Mouse (Mus musculus): ENCODE measurements around the gene Rsph1. TPM values are rescaled to one million over a fixed set of nuclear protein-coding genes. Genes with fewer than 3 reads are reported as not detected.

Rsph1 gene
- polyA plus RNA-seq, 1 experiment from 2014 or later: 0.62 TPM

DNA sequence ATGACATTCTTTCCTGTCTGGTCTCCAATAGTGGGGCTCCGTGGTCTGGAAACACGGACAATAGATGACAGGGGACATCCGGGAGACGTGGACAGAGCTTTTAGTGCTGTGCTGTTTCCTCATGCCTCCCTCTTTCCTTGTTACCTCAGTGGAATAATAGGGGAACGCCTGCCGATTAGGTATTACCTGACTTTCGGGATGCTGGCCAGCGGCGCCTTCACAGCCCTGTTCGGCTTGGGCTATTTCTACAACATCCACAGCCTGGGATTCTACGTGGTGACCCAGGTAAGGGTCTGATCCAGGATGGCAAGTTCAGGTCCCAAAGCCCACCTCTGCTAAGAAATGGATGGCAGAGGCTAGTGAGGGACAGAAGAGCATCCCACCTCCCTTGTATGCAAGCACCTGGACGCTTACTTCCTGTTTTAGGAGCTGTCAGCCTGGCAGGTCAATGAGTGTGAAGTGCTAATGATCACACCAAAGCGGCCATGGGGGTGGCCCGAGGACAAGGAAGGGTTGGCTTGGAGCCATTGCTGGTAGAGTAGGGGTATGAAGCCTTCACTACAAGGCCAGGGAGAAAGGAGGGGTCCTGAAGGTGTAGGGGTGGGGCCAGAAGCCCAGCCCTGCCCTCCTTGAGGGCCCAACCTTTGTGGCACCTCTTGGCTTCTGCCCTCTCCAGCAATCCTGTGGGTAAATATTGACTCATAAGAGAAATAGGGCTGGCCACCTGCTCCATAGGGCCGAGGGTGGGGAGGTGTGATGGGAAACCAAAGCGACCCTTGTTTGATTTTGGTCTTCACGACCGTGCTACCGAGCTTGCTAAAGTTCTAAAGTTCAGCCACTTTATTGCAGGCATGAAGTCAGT lies 42.0 kb upstream of the Rsph1 start:
- H3K4me3 ChIP-seq (ENCODE audit: low read depth, low read length): no peak overlapping the region
- H3K9ac ChIP-seq (replicated peaks; ENCODE audit: low read depth, low read length): no peak overlapping the region
- peak overlapping the region; percentile 67 for H3K27ac ChIP-seq (ENCODE audit: low read length)
- H3K36me3 ChIP-seq (ENCODE audit: control insufficient read depth, insufficient read depth, low read length): no peaks in the 10 kb centered on the region
- H3K9me3 ChIP-seq (ENCODE audit: control insufficient read depth, low read depth, low read length): no peaks in the 10 kb centered on the region
- ATAC-seq (ENCODE audit: insufficient number of reproducible peaks, insufficient read depth, low FRiP score, low read depth): peak; percentile 24; the same call in 1 of the 2 replicates
- H3K4me1 ChIP-seq (ENCODE audit: control insufficient read depth, insufficient read depth, low read length): peaks cover 12% of the 10 kb centered on the region; the same call in 1 of the 2 replicates
- WGBS: 82% methylated on average over 19 of the region's 19 CpGs
- no peak overlapping the region for H3K4me2 ChIP-seq (replicated peaks; ENCODE audit: low read depth, low read length)
- H3K27me3 ChIP-seq (ENCODE audit: control insufficient read depth, insufficient read depth, low read length): no peaks in the 10 kb centered on the region

DNA sequence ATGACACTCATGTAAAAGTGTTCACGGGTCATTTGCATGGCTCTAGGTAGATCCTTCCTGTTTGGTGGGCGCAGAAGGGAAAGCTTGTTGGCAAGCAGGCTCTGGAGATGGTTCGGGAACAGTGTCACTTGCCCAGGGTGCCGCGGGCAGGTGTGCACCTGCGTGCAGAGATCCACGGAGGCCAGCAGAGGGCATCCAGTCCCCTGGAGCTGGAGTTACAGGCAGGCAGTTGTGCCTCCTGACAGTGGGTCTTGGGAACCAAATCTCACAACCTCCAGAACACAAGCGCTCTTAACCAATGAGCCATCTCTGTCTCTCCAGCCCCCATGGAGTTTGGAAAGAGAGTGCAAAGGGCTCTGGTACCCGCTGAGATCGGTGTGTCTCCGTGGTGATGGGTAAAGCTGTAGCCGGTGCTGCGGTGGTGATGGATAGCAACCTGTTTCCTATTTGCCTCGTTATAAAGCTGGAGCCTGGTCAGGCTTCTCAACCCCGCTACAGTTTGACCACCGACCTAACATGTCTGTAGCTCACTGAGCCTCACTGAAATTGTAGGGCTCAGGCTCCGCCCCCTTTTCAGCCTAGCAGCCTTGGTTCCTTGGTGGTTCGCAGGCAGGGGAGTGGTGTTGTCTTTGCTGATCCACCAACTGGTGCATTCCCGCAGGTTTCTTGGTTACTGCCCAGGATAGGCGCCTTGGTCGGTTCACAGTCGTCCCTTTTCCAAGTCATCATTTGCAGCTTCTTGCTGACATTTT lies 40.5 kb upstream of the Rsph1 start:
- Histone ChIP-seq H3K4me3 (ENCODE audit: low read depth, low read length) (no peak overlapping the region), H3K36me3 (ENCODE audit: control insufficient read depth, insufficient read depth, low read length) (no peaks in the 10 kb centered on the region), H3K4me1 (ENCODE audit: control insufficient read depth, insufficient read depth, low read length) (peaks cover 9% of the 10 kb centered on the region; the same call in 1 of the 2 replicates), H3K9ac (replicated peaks; ENCODE audit: low read depth, low read length) (no peak overlapping the region), H3K27ac (ENCODE audit: low read length) (no peak overlapping the region), H3K4me2 (replicated peaks; ENCODE audit: low read depth, low read length) (no peak overlapping the region), H3K27me3 (ENCODE audit: control insufficient read depth, insufficient read depth, low read length) (no peaks in the 10 kb centered on the region), H3K9me3 (ENCODE audit: control insufficient read depth, low read depth, low read length) (no peaks in the 10 kb centered on the region)
- WGBS: 46% methylated on average over 22 of the region's 22 CpGs
- no peak for ATAC-seq (ENCODE audit: insufficient number of reproducible peaks, insufficient read depth, low FRiP score, low read depth)

GRCm38 (mm10) chr17:31316998-31317397 lies 39.8 kb upstream of the Rsph1 start:
- Histone ChIP-seq H3K9ac (replicated peaks; ENCODE audit: low read depth, low read length) (no peak overlapping the region), H3K9me3 (ENCODE audit: control insufficient read depth, low read depth, low read length) (no peaks in the 10 kb centered on the region), H3K27me3 (ENCODE audit: control insufficient read depth, insufficient read depth, low read length) (no peaks in the 10 kb centered on the region), H3K4me2 (replicated peaks; ENCODE audit: low read depth, low read length) (no peak overlapping the region), H3K36me3 (ENCODE audit: control insufficient read depth, insufficient read depth, low read length) (no peaks in the 10 kb centered on the region), H3K27ac (ENCODE audit: low read length) (no peak overlapping the region), H3K4me3 (ENCODE audit: low read depth, low read length) (no peak overlapping the region), H3K4me1 (ENCODE audit: control insufficient read depth, insufficient read depth, low read length) (peaks cover 9% of the 10 kb centered on the region; the same call in 1 of the 2 replicates)
- no peak for ATAC-seq (ENCODE audit: insufficient number of reproducible peaks, insufficient read depth, low FRiP score, low read depth)
- 63% methylated on average over 3 of the region's 3 CpGs for WGBS

GRCm38 (mm10) chr17:31315993-31316392 lies 38.8 kb upstream of the Rsph1 start:
- H3K9ac ChIP-seq (replicated peaks; ENCODE audit: low read depth, low read length): no peak overlapping the region
- 68% methylated on average over 6 of the region's 6 CpGs for WGBS
- H3K4me1 ChIP-seq (ENCODE audit: control insufficient read depth, insufficient read depth, low read length): peaks cover 9% of the 10 kb centered on the region; the same call in 1 of the 2 replicates
- H3K9me3 ChIP-seq (ENCODE audit: control insufficient read depth, low read depth, low read length): no peaks in the 10 kb centered on the region
- no peaks in the 10 kb centered on the region for H3K36me3 ChIP-seq (ENCODE audit: control insufficient read depth, insufficient read depth, low read length)
- no peak overlapping the region for H3K27ac ChIP-seq (ENCODE audit: low read length)
- H3K27me3 ChIP-seq (ENCODE audit: control insufficient read depth, insufficient read depth, low read length): no peaks in the 10 kb centered on the region
- H3K4me2 ChIP-seq (replicated peaks; ENCODE audit: low read depth, low read length): no peak overlapping the region
- H3K4me3 ChIP-seq (ENCODE audit: low read depth, low read length): no peak overlapping the region
- ATAC-seq (ENCODE audit: insufficient number of reproducible peaks, insufficient read depth, low FRiP score, low read depth): no peak

GRCm38 (mm10) chr17:31315046-31315792 lies 38.0 kb upstream of the Rsph1 start:
- Histone ChIP-seq H3K4me2 (replicated peaks; ENCODE audit: low read depth, low read length) (no peak overlapping the region), H3K27me3 (ENCODE audit: control insufficient read depth, insufficient read depth, low read length) (no peaks in the 10 kb centered on the region), H3K27ac (ENCODE audit: low read length) (no peak overlapping the region), H3K4me3 (ENCODE audit: low read depth, low read length) (no peak overlapping the region), H3K9ac (replicated peaks; ENCODE audit: low read depth, low read length) (no peak overlapping the region), H3K9me3 (ENCODE audit: control insufficient read depth, low read depth, low read length) (no peaks in the 10 kb centered on the region), H3K4me1 (ENCODE audit: control insufficient read depth, insufficient read depth, low read length) (peaks cover 9% of the 10 kb centered on the region; the same call in 1 of the 2 replicates), H3K36me3 (ENCODE audit: control insufficient read depth, insufficient read depth, low read length) (no peaks in the 10 kb centered on the region)
- 29% methylated on average over 13 of the region's 13 CpGs for WGBS
- ATAC-seq (ENCODE audit: insufficient number of reproducible peaks, insufficient read depth, low FRiP score, low read depth): 0 out of 2 replicates have a peak, but pooled peaks have one; percentile 34

- Histone ChIP-seq H3K4me3 (ENCODE audit: low read depth, low read length) (no peak overlapping the region), H3K4me2 (replicated peaks; ENCODE audit: low read depth, low read length) (no peak overlapping the region), H3K36me3 (ENCODE audit: control insufficient read depth, insufficient read depth, low read length) (no peaks in the 10 kb centered on the region), H3K9me3 (ENCODE audit: control insufficient read depth, low read depth, low read length) (no peaks in the 10 kb centered on the region), H3K27me3 (ENCODE audit: control insufficient read depth, insufficient read depth, low read length) (no peaks in the 10 kb centered on the region), H3K4me1 (ENCODE audit: control insufficient read depth, insufficient read depth, low read length) (0 out of 2 replicates have a peak, but pooled peaks cover 5% of the 10 kb centered on the region), H3K9ac (replicated peaks; ENCODE audit: low read depth, low read length) (no peak overlapping the region), H3K27ac (ENCODE audit: low read length) (no peak overlapping the region)
- no peak for ATAC-seq (ENCODE audit: insufficient number of reproducible peaks, insufficient read depth, low FRiP score, low read depth)
- WGBS: 82% methylated on average over 10 of the region's 10 CpGs
These were observed 35.5 kb upstream of the Rsph1 start for GRCm38 (mm10) chr17:31312648-31313047.

- no peak for ATAC-seq (ENCODE audit: insufficient number of reproducible peaks, insufficient read depth, low FRiP score, low read depth)
- H3K27ac ChIP-seq (ENCODE audit: low read length): no peak overlapping the region
- no peaks in the 10 kb centered on the region for H3K9me3 ChIP-seq (ENCODE audit: control insufficient read depth, low read depth, low read length)
- no peak overlapping the region for H3K9ac ChIP-seq (replicated peaks; ENCODE audit: low read depth, low read length)
- 76% methylated on average over 9 of the region's 9 CpGs for WGBS
- no peak overlapping the region for H3K4me3 ChIP-seq (ENCODE audit: low read depth, low read length)
- no peaks in the 10 kb centered on the region for H3K36me3 ChIP-seq (ENCODE audit: control insufficient read depth, insufficient read depth, low read length)
- H3K4me2 ChIP-seq (replicated peaks; ENCODE audit: low read depth, low read length): no peak overlapping the region
- 0 out of 2 replicates have a peak, but pooled peaks cover 5% of the 10 kb centered on the region for H3K4me1 ChIP-seq (ENCODE audit: control insufficient read depth, insufficient read depth, low read length)
- no peaks in the 10 kb centered on the region for H3K27me3 ChIP-seq (ENCODE audit: control insufficient read depth, insufficient read depth, low read length)
These were observed 33.9 kb upstream of the Rsph1 start for GRCm38 (mm10) chr17:31311047-31311446.

DNA sequence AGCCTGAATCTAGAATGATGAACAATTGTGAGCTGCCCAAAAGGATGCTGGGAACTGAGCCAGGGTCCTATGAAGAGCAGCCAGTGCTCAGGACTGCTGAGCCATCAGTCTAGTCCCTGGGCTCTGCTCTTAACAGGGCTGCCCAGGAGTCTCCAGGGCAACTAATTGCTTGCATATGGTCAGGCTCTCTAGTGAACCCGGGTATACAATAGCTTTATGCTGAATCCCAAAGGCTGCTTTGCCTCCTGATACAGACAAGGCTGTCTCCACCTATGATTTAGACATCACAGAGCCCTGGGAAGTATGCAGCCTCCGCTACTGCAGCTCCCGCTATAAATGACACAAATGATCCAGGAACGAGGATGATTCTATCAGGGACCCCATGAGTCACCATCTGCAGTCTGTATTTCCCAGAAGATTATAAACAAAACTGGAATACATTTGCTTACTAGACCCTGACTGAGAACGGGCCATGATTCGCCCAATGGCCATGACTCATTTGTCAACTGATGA lies 32.2 kb upstream of the Rsph1 start:
- no peak for ATAC-seq (ENCODE audit: insufficient number of reproducible peaks, insufficient read depth, low FRiP score, low read depth)
- Histone ChIP-seq H3K27ac (ENCODE audit: low read length) (no peak overlapping the region), H3K9me3 (ENCODE audit: control insufficient read depth, low read depth, low read length) (no peaks in the 10 kb centered on the region), H3K4me2 (replicated peaks; ENCODE audit: low read depth, low read length) (no peak overlapping the region), H3K9ac (replicated peaks; ENCODE audit: low read depth, low read length) (no peak overlapping the region), H3K4me3 (ENCODE audit: low read depth, low read length) (no peak overlapping the region), H3K4me1 (ENCODE audit: control insufficient read depth, insufficient read depth, low read length) (peaks cover 10% of the 10 kb centered on the region; the same call in 1 of the 2 replicates), H3K36me3 (ENCODE audit: control insufficient read depth, insufficient read depth, low read length) (no peaks in the 10 kb centered on the region), H3K27me3 (ENCODE audit: control insufficient read depth, insufficient read depth, low read length) (no peaks in the 10 kb centered on the region)
- WGBS: 40% methylated on average over 6 of the region's 6 CpGs

Measured in stomach, embryonic 14.5 days (tissue).